Mouse (Mus musculus) E14TG2a.4 (cell line): ENCODE measurements around the gene Pkd1l3.

Experiments
- H3K27me3 ChIP-seq: 2 replicates; pipeline ENCODE4 v1.6.1; 2014; ENCODE audit warnings: low read length, control low read depth; ENCODE audit not compliant: insufficient read depth
- H3K36me3 ChIP-seq: 2 replicates; pipeline ENCODE4 v1.6.1; 2014; ENCODE audit warnings: low read length, control low read depth; ENCODE audit not compliant: insufficient read depth
- H3K4me1 ChIP-seq: replicated peaks from 2 replicates; pipeline ENCODE4 v1.6.1; 2014; ENCODE audit warnings: low read depth, low read length, control low read depth
- H3K4me3 ChIP-seq: replicated peaks from 2 replicates; pipeline ENCODE4 v1.5.1; 2014; ENCODE audit warnings: mild to moderate bottlenecking, low read length
- H3K9me3 ChIP-seq: 2 replicates; pipeline ENCODE4 v1.6.1; 2014; ENCODE audit warnings: low read length, control low read depth
- CTCF ChIP-seq: conservative IDR thresholded peaks from 2 replicates; pipeline ENCODE4 v1.5.1; 2014; ENCODE audit warnings: low read length
- NANOG ChIP-seq: IDR thresholded peaks from 2 replicates; pipeline ENCODE4 v1.6.1; 2014; ENCODE audit warnings: borderline replicate concordance, low read length, mixed read lengths
- POU5F1 ChIP-seq: IDR thresholded peaks from 2 replicates; pipeline ENCODE4 v1.6.1; 2014; ENCODE audit warnings: low read length, borderline replicate concordance

Gene Pkd1l3

GRCm38 (mm10) chr8:109681535-109681934, 67.2 kb downstream of the Pkd1l3 start:
- Histone ChIP-seq H3K36me3 (peaks cover 81% of the 10 kb centered on the region), H3K27me3 (no peaks in the 10 kb centered on the region), H3K4me3 (no peak overlapping the region), H3K9me3 (no peaks in the 10 kb centered on the region), H3K4me1 (no peaks in the 10 kb centered on the region; the same call in 1 of the 2 replicates)
- no peak for TF ChIP-seq CTCF
- no peak for TF ChIP-seq POU5F1
- no peak for TF ChIP-seq NANOG

GRCm38 (mm10) chr8:109682120-109682519, 67.8 kb downstream of the Pkd1l3 start:
- peaks cover 75% of the 10 kb centered on the region for H3K36me3 ChIP-seq
- no peak overlapping the region for H3K4me3 ChIP-seq
- no peaks in the 10 kb centered on the region for H3K9me3 ChIP-seq
- TF ChIP-seq CTCF (no peak), NANOG (no peak), POU5F1 (no peak)
- no peaks in the 10 kb centered on the region; the same call in 1 of the 2 replicates for H3K4me1 ChIP-seq
- H3K27me3 ChIP-seq, result no peaks in the 10 kb centered on the region

- peaks cover 24% of the 10 kb centered on the region for H3K4me1 ChIP-seq
- TF ChIP-seq NANOG, result no peak
- TF ChIP-seq CTCF, result no peak
- no peak for TF ChIP-seq POU5F1
- H3K27me3 ChIP-seq, result no peaks in the 10 kb centered on the region
- no peak overlapping the region for H3K4me3 ChIP-seq
- H3K36me3 ChIP-seq, result peaks cover 26% of the 10 kb centered on the region
- no peaks in the 10 kb centered on the region for H3K9me3 ChIP-seq
Measured at GRCm38 (mm10) chr8:109687248-109687647, 72.9 kb downstream of the Pkd1l3 start.

- TF ChIP-seq NANOG, result no peak
- no peak for TF ChIP-seq POU5F1
- TF ChIP-seq CTCF, result no peak; the same call in 1 of the 2 replicates
- Histone ChIP-seq H3K9me3 (no peaks in the 10 kb centered on the region), H3K36me3 (no peaks in the 10 kb centered on the region), H3K4me1 (peaks cover 44% of the 10 kb centered on the region), H3K27me3 (peaks cover 18% of the 10 kb centered on the region), H3K4me3 (peak overlapping the region; percentile 95)
Measured at GRCm38 (mm10) chr8:109691769-109692168, 77.5 kb downstream of the Pkd1l3 start.

GRCm38 (mm10) chr8:109692443-109693145, 78.3 kb downstream of the Pkd1l3 start:
- TF ChIP-seq NANOG (peak; percentile 73), CTCF (no peak), POU5F1 (no peak)
- Histone ChIP-seq H3K4me3 (peak overlapping the region; percentile 95), H3K36me3 (no peaks in the 10 kb centered on the region), H3K4me1 (peaks cover 48% of the 10 kb centered on the region), H3K9me3 (no peaks in the 10 kb centered on the region), H3K27me3 (peaks cover 18% of the 10 kb centered on the region)

GRCm38 (mm10) chr8:109693146-109693900, 79.0 kb downstream of the Pkd1l3 start, which contains the start of gene Ist1:
Ist1 (minus strand) TSS chr8:109693260.
- Histone ChIP-seq H3K27me3 (peaks cover 22% of the 10 kb centered on the region), H3K36me3 (no peaks in the 10 kb centered on the region), H3K4me3 (peak within 1 kb of the TSS; percentile 95), H3K4me1 (peaks cover 48% of the 10 kb centered on the region), H3K9me3 (no peaks in the 10 kb centered on the region)
- TF ChIP-seq NANOG (no peak), CTCF (no peak), POU5F1 (no peak)

- Histone ChIP-seq H3K27me3 (peaks cover 23% of the 10 kb centered on the region), H3K4me3 (no peak overlapping the region)
- TF ChIP-seq POU5F1 (no peak), CTCF (no peak), NANOG (no peak)
Measured at GRCm38 (mm10) chr8:109694154-109694553, 79.8 kb downstream of the Pkd1l3 start.

GRCm38 (mm10) chr8:109697754-109698153, 83.4 kb downstream of the Pkd1l3 start:
- TF ChIP-seq CTCF (no peak), NANOG (no peak), POU5F1 (no peak)
- Histone ChIP-seq H3K9me3 (no peaks in the 10 kb centered on the region), H3K4me1 (peaks cover 22% of the 10 kb centered on the region), H3K4me3 (no peak overlapping the region), H3K27me3 (peaks cover 40% of the 10 kb centered on the region), H3K36me3 (no peaks in the 10 kb centered on the region)

More at GRCm38 (mm10) chr8:109694154-109694553, 79.8 kb downstream of the Pkd1l3 start:
- Histone ChIP-seq H3K36me3 (no peaks in the 10 kb centered on the region), H3K4me1 (peaks cover 48% of the 10 kb centered on the region), H3K9me3 (no peaks in the 10 kb centered on the region)
